Mouse (Mus musculus) stomach, embryonic 15.5 days (tissue): ENCODE data around the gene Aimp2. TPM values are rescaled to one million over a fixed set of nuclear protein-coding genes. Genes with fewer than 3 reads are reported as not detected.
A peak's percentile ranks its signal among the peaks of the same experiment; 100 is the strongest.

Experiments used
- ATAC-seq: fragments of 200-750 bp; cut with Nextera tagmentation; 2 replicates; pipeline ENCODE4 v1.8.0; 2017; ENCODE audit warnings: low read depth, moderate number of reproducible peaks, moderate TSS enrichment; ENCODE audit not compliant: insufficient read depth, low FRiP score
- H3K27ac ChIP-seq: fragments of 300-500 bp; sonication (generic); 2 replicates; pipeline ENCODE4 v1.5.1; 2015; ENCODE audit warnings: mild to moderate bottlenecking, inconsistent platforms
- H3K27me3 ChIP-seq: fragments of 300-500 bp; sonication (generic); replicated peaks from 2 replicates; pipeline ENCODE4 v1.6.1; 2015; ENCODE audit warnings: inconsistent platforms
- H3K36me3 ChIP-seq: fragments of 300-500 bp; sonication (generic); 2 replicates; pipeline ENCODE4 v1.6.1; 2015; ENCODE audit warnings: inconsistent platforms
- H3K4me1 ChIP-seq: fragments of 300-500 bp; sonication (generic); 2 replicates; pipeline ENCODE4 v1.6.1; 2015; ENCODE audit warnings: inconsistent platforms
- H3K4me2 ChIP-seq: fragments of 300-500 bp; sonication (generic); 2 replicates; pipeline ENCODE4 v1.6.1; 2015; ENCODE audit warnings: mild to moderate bottlenecking, inconsistent platforms
- H3K4me3 ChIP-seq: fragments of 300-500 bp; sonication (generic); replicated peaks from 2 replicates; pipeline ENCODE4 v1.5.1; 2015; ENCODE audit warnings: inconsistent platforms
- H3K9ac ChIP-seq: fragments of 300-500 bp; sonication (generic); 2 replicates; pipeline ENCODE4 v1.6.1; 2015; ENCODE audit warnings: inconsistent platforms
- H3K9me3 ChIP-seq: fragments of 300-500 bp; sonication (generic); 2 replicates; pipeline ENCODE4 v1.6.1; 2016; ENCODE audit warnings: inconsistent platforms
- WGBS: fragments of 180-500 bp; shearing (Covaris S2); methylation state at CpG from one replicate; pipeline ENCODE4 v1.1.7; 2015; 5-methylcytosine and 5-hydroxymethylcytosine counted together
- polyA plus RNA-seq: library from polyadenylated mRNA; unstranded; fragments of >200 nt; fragmentation: Nextera tagmentation; extraction: Ambion mirVana; gene quantifications from 2 replicates; pipeline ENCODE4 v1.2.1, GENCODE M21; 2015

Gene Aimp2
- polyA plus RNA-seq, 1 experiment from 2014 or later: 88.2 TPM

- no peak overlapping the region for H3K9ac ChIP-seq
- H3K9me3 ChIP-seq: no peaks in the 10 kb centered on the region
- ATAC-seq: no peak
- no peak overlapping the region for H3K4me2 ChIP-seq
- no peak overlapping the region for H3K27ac ChIP-seq
- H3K36me3 ChIP-seq: peaks cover 30% of the 10 kb centered on the region
- no peak overlapping the region for H3K4me3 ChIP-seq
- no peaks in the 10 kb centered on the region for H3K4me1 ChIP-seq
- WGBS: 94% methylated on average over 12 of the region's 12 CpGs
- no peaks in the 10 kb centered on the region for H3K27me3 ChIP-seq
Observed at GRCm38 (mm10) chr5:143930656-143931055, 21.0 kb upstream of the Aimp2 start.

GRCm38 (mm10) chr5:143929291-143929690 lies 19.6 kb upstream of the Aimp2 start:
- Histone ChIP-seq H3K9ac (no peak overlapping the region), H3K4me1 (no peaks in the 10 kb centered on the region), H3K4me3 (no peak overlapping the region), H3K36me3 (peaks cover 44% of the 10 kb centered on the region), H3K4me2 (no peak overlapping the region), H3K27ac (no peak overlapping the region), H3K9me3 (no peaks in the 10 kb centered on the region), H3K27me3 (no peaks in the 10 kb centered on the region)
- 80% methylated on average over 4 of the region's 4 CpGs for WGBS
- ATAC-seq: no peak

GRCm38 (mm10) chr5:143927875-143928274 lies 18.2 kb upstream of the Aimp2 start, which contains the start of gene Gm42421:
Gene Gm42421 (plus strand): TSS chr5:143928175.
- WGBS: 95% methylated on average over 8 of the region's 8 CpGs

GRCm38 (mm10) chr5:143924781-143925452 lies 15.3 kb upstream of the Aimp2 start:
- ATAC-seq: peak; percentile 90; the same call in 1 of the 2 replicates
- Histone ChIP-seq H3K4me2 (no peak overlapping the region), H3K27me3 (no peaks in the 10 kb centered on the region), H3K36me3 (peaks cover 47% of the 10 kb centered on the region), H3K9ac (no peak overlapping the region), H3K4me3 (no peak overlapping the region), H3K9me3 (no peaks in the 10 kb centered on the region), H3K4me1 (no peaks in the 10 kb centered on the region), H3K27ac (no peak overlapping the region)
- WGBS: 84% methylated on average over 6 of the region's 6 CpGs

More at GRCm38 (mm10) chr5:143927875-143928274, 18.2 kb upstream of the Aimp2 start, which contains the start of gene Gm42421:
- Histone ChIP-seq H3K4me3 (no peak within 1 kb of the TSS), H3K9ac (no peak within 1 kb of the TSS), H3K9me3 (no peaks in the 10 kb centered on the region), H3K4me2 (no peak within 1 kb of the TSS), H3K36me3 (peaks cover 49% of the 10 kb centered on the region), H3K27me3 (no peaks in the 10 kb centered on the region), H3K4me1 (no peaks in the 10 kb centered on the region), H3K27ac (no peak within 1 kb of the TSS)
- ATAC-seq: no peak

- H3K27ac ChIP-seq: no peak overlapping the region
- no peak overlapping the region for H3K4me2 ChIP-seq
- ATAC-seq: no peak
- peaks cover 30% of the 10 kb centered on the region for H3K36me3 ChIP-seq
- no peak overlapping the region for H3K4me3 ChIP-seq
- WGBS: 88% methylated on average over 3 of the region's 3 CpGs
- H3K9ac ChIP-seq: no peak overlapping the region
- H3K4me1 ChIP-seq: no peaks in the 10 kb centered on the region
- H3K9me3 ChIP-seq: no peaks in the 10 kb centered on the region
- no peaks in the 10 kb centered on the region for H3K27me3 ChIP-seq
Observed at GRCm38 (mm10) chr5:143918120-143918519, 8.5 kb upstream of the Aimp2 start.

GRCm38 (mm10) chr5:143917418-143917817 lies 7.8 kb upstream of the Aimp2 start:
- Histone ChIP-seq H3K27ac (no peak overlapping the region), H3K27me3 (no peaks in the 10 kb centered on the region), H3K4me1 (no peaks in the 10 kb centered on the region), H3K4me2 (no peak overlapping the region), H3K9ac (no peak overlapping the region), H3K36me3 (peaks cover 28% of the 10 kb centered on the region), H3K9me3 (no peaks in the 10 kb centered on the region), H3K4me3 (no peak overlapping the region)
- WGBS: 54% methylated on average over 5 of the region's 5 CpGs
- ATAC-seq: no peak

- Histone ChIP-seq H3K4me1 (peaks cover under 1% of the 10 kb centered on the region; the same call in 1 of the 2 replicates), H3K27me3 (no peaks in the 10 kb centered on the region), H3K27ac (no peak overlapping the region), H3K36me3 (peaks cover 22% of the 10 kb centered on the region), H3K4me3 (no peak overlapping the region), H3K9me3 (no peaks in the 10 kb centered on the region), H3K9ac (no peak overlapping the region), H3K4me2 (no peak overlapping the region)
- no peak for ATAC-seq
- WGBS: 94% methylated on average over 9 of the region's 9 CpGs
Observed at GRCm38 (mm10) chr5:143916221-143916620, 6.6 kb upstream of the Aimp2 start.

GRCm38 (mm10) chr5:143908926-143909325 lies 721 bp downstream of the Aimp2 start:
- Histone ChIP-seq H3K9me3 (no peaks in the 10 kb centered on the region), H3K9ac (peak overlapping the region; percentile 65; the same call in 1 of the 2 replicates), H3K36me3 (peaks cover 8% of the 10 kb centered on the region; the same call in 1 of the 2 replicates), H3K4me2 (peak overlapping the region; percentile 70), H3K27ac (peak overlapping the region; percentile 92), H3K4me3 (peak overlapping the region; percentile 66), H3K4me1 (peaks cover 16% of the 10 kb centered on the region), H3K27me3 (no peaks in the 10 kb centered on the region)
- ATAC-seq: no peak
- 1% methylated on average over 9 of the region's 9 CpGs for WGBS

GRCm38 (mm10) chr5:143906429-143906828 lies 3.2 kb downstream of the Aimp2 start:
- no peak overlapping the region for H3K9ac ChIP-seq
- no peaks in the 10 kb centered on the region for H3K27me3 ChIP-seq
- H3K4me2 ChIP-seq: no peak overlapping the region
- H3K9me3 ChIP-seq: no peaks in the 10 kb centered on the region
- no peak overlapping the region for H3K27ac ChIP-seq
- no peak overlapping the region for H3K4me3 ChIP-seq
- peaks cover 29% of the 10 kb centered on the region for H3K36me3 ChIP-seq
- no peak for ATAC-seq
- peaks cover 16% of the 10 kb centered on the region for H3K4me1 ChIP-seq
- WGBS: 86% methylated on average over 8 of the region's 8 CpGs

GRCm38 (mm10) chr5:143903813-143904212 lies 5.8 kb downstream of the Aimp2 start:
- no peaks in the 10 kb centered on the region for H3K27me3 ChIP-seq
- no peaks in the 10 kb centered on the region for H3K9me3 ChIP-seq
- H3K4me2 ChIP-seq: no peak overlapping the region
- H3K4me3 ChIP-seq: no peak overlapping the region
- H3K4me1 ChIP-seq: peaks cover 8% of the 10 kb centered on the region
- H3K9ac ChIP-seq: no peak overlapping the region
- H3K36me3 ChIP-seq: peaks cover 43% of the 10 kb centered on the region
- H3K27ac ChIP-seq: no peak overlapping the region
- WGBS: 79% methylated on average over 4 of the region's 4 CpGs
- ATAC-seq: no peak

GRCm38 (mm10) chr5:143902111-143902510 lies 7.5 kb downstream of the Aimp2 start:
- Histone ChIP-seq H3K4me1 (no peaks in the 10 kb centered on the region), H3K4me3 (no peak overlapping the region), H3K4me2 (no peak overlapping the region), H3K9ac (no peak overlapping the region), H3K27ac (no peak overlapping the region), H3K27me3 (no peaks in the 10 kb centered on the region), H3K9me3 (no peaks in the 10 kb centered on the region), H3K36me3 (peaks cover 52% of the 10 kb centered on the region)
- no peak for ATAC-seq
- WGBS: 79% methylated on average over 3 of the region's 3 CpGs

- no peak within 1 kb of the TSS for H3K4me3 ChIP-seq
- no peaks in the 10 kb centered on the region for H3K9me3 ChIP-seq
- 87% methylated on average over 14 of the region's 14 CpGs for WGBS
- H3K36me3 ChIP-seq: peaks cover 33% of the 10 kb centered on the region
- H3K9ac ChIP-seq: no peak within 1 kb of the TSS
- H3K27ac ChIP-seq: no peak within 1 kb of the TSS
- ATAC-seq: no peak
- no peak within 1 kb of the TSS for H3K4me2 ChIP-seq
- H3K27me3 ChIP-seq: no peaks in the 10 kb centered on the region
- H3K4me1 ChIP-seq: no peaks in the 10 kb centered on the region
Observed at GRCm38 (mm10) chr5:143897635-143898330, 11.9 kb downstream of the Aimp2 start, which contains the start of gene Ankrd61. Gene Ankrd61 (minus strand): TSS chr5:143897685.
